Mouse (Mus musculus) forebrain, embryonic 13.5 days (tissue): Measurements from ENCODE around the gene Irak2. TPM values are rescaled to one million over a fixed set of nuclear protein-coding genes. Genes with fewer than 3 reads are reported as not detected.
"Not testable (repeated sequence)": the region's sequence is repeated elsewhere in the genome, so short reads cannot be mapped to it uniquely, and the experiment has no call there.

Experiments used
- ATAC-seq: fragments of 200-750 bp; cut with Nextera tagmentation; 2 replicates; pipeline ENCODE4 v1.8.0; 2017
- H3K27ac ChIP-seq: fragments of 300-500 bp; sonication (generic); 2 replicates; pipeline ENCODE4 v1.5.1; 2015; ENCODE audit warnings: inconsistent platforms, mild to moderate bottlenecking, moderate library complexity
- H3K27me3 ChIP-seq: fragments of 300-500 bp; sonication (generic); 2 replicates; pipeline ENCODE4 v1.6.1; 2015; ENCODE audit warnings: mild to moderate bottlenecking, inconsistent platforms
- H3K36me3 ChIP-seq: fragments of 300-500 bp; sonication (generic); 2 replicates; pipeline ENCODE4 v1.6.1; 2015; ENCODE audit warnings: mild to moderate bottlenecking, inconsistent platforms; ENCODE audit not compliant: poor library complexity, severe bottlenecking
- H3K4me1 ChIP-seq: fragments of 300-500 bp; sonication (generic); 2 replicates; pipeline ENCODE4 v1.6.1; 2015; ENCODE audit warnings: inconsistent platforms
- H3K4me2 ChIP-seq: fragments of 300-500 bp; sonication (generic); 2 replicates; pipeline ENCODE4 v1.6.1; 2015; ENCODE audit warnings: inconsistent platforms, mild to moderate bottlenecking, moderate library complexity
- H3K4me3 ChIP-seq: fragments of 300-500 bp; sonication (generic); 2 replicates; pipeline ENCODE4 v1.5.1; 2015; ENCODE audit warnings: mild to moderate bottlenecking, inconsistent platforms
- H3K9ac ChIP-seq: fragments of 300-500 bp; sonication (generic); 2 replicates; pipeline ENCODE4 v1.6.1; 2015; ENCODE audit warnings: mild to moderate bottlenecking, inconsistent platforms
- H3K9me3 ChIP-seq: fragments of 300-500 bp; sonication (generic); replicated peaks from 2 replicates; pipeline ENCODE4 v1.6.1; 2016; ENCODE audit warnings: inconsistent platforms
- WGBS: fragments of 180-500 bp; shearing (Covaris S2); methylation state at CpG from one replicate; pipeline ENCODE4 v1.1.7; 2015; 5-methylcytosine and 5-hydroxymethylcytosine counted together
- polyA plus RNA-seq: library from polyadenylated mRNA; unstranded; fragments of >200 nt; fragmentation: Nextera tagmentation; extraction: Ambion mirVana; gene quantifications from 2 replicates; pipeline ENCODE4 v1.2.1, GENCODE M21; 2015

Irak2 gene
- polyA plus RNA-seq, 1 experiment from 2014 or later, result 0.96 TPM

DNA sequence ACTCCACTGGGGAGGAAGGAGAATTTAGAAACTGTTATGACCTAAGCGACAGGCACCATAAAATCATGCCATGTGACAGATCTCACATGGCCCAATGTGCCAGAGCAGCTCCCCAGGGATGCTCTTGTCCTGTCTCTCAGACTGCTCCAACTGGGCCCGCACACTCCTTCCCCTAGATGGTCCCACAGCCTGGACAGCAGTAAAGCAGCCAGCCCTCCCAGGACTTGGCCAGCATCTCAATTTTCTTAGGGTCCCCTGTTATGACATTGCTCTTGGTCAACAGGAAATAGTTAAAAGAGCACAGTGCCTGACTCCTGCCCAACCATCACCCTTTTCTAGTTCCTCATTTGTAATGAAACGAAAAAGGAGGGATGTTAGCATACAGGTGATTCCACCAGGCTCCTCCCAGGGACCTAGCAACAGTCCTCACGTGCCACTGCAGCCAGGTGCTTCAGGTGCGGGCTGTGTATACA is 54.4 kb downstream of the Irak2 start:
- Histone ChIP-seq H3K27ac (no peak overlapping the region), H3K9me3 (no peaks in the 10 kb centered on the region), H3K4me3 (no peak overlapping the region), H3K36me3 (no peaks in the 10 kb centered on the region), H3K27me3 (no peaks in the 10 kb centered on the region), H3K4me2 (no peak overlapping the region), H3K9ac (no peak overlapping the region), H3K4me1 (peaks cover 7% of the 10 kb centered on the region)
- no peak for ATAC-seq
- WGBS, result 84% methylated on average over 5 of the region's 5 CpGs

DNA sequence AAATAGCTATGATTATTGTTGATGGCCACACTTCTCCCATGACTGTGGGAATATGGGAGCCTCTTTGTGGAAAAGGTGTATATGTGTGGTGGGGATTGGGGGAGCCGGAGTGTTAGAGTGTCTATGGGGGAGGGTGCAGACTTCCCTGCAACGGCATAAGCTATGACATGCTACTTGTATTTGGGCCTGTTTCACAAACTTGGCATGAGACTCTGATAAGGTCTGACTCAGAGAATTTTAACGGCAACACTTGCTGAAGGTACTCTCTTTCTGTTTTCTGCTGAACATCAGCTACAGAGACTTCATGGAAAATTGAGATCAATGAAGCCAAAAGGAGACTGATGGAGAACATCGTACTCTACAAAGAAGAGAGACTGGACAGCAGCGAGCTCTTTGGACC is 55.1 kb downstream of the Irak2 start:
- H3K4me1 ChIP-seq, result peaks cover 14% of the 10 kb centered on the region
- H3K4me3 ChIP-seq, result no peak overlapping the region
- no peaks in the 10 kb centered on the region for H3K36me3 ChIP-seq
- H3K27ac ChIP-seq, result no peak overlapping the region
- WGBS, result 93% methylated on average over 5 of the region's 5 CpGs
- no peak for ATAC-seq
- H3K9ac ChIP-seq, result no peak overlapping the region
- no peaks in the 10 kb centered on the region for H3K27me3 ChIP-seq
- H3K4me2 ChIP-seq, result no peak overlapping the region
- H3K9me3 ChIP-seq, result no peaks in the 10 kb centered on the region

DNA sequence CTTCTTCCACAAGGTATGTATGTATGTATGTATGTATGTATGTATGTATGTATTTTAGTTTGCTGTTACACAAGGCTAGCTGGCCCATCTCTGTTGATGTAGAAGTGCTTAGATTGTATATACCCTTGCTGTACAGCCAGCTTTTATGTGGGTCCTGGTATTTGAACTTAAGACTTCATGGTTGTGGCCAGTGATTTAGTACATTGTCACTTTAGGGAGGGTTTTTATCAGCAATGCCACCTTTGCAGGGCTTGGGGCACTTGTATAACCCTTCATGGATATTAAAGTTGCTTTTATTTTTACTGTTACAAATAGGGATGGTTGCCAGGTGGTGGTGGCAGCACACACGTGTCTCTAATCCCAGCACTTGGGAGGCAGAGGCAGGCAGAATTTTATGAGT is 56.9 kb downstream of the Irak2 start:
- Histone ChIP-seq H3K4me1 (peaks cover 33% of the 10 kb centered on the region), H3K27me3 (no peaks in the 10 kb centered on the region)

DNA sequence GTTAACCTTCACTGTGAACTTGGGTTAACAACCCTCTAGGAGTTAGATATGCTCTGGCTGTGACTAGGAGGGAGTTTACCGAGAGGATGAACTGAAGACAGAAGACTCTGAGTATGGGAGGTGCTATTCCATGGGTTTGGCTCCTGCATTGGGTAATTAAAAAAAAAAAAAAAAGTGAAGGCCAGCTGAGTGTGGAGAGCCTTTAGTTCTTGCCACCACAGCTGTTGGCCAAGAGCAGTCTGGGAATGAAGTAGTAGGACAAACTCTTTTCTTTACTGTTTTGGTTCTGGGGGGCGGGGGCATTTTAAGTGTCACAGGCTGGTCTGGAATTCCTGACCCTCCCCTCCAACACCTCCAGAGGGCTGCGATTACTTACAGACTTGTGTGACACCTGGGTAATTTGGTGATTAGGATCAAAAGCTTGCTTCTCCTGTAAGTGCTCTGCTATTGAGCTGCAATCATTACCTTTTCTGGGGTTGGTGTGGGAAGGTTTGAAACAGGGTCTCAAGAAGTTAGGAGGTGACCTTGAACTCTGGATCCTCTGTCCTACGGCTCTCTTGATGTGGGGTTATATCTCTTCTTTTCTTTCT is 57.6 kb downstream of the Irak2 start:
- no peaks in the 10 kb centered on the region for H3K9me3 ChIP-seq
- H3K27me3 ChIP-seq, result no peaks in the 10 kb centered on the region
- WGBS, result 88% methylated on average over 4 of the region's 4 CpGs
- H3K4me1 ChIP-seq, result peaks cover 34% of the 10 kb centered on the region
- H3K4me3 ChIP-seq, result peak overlapping the region; percentile 73
- H3K4me2 ChIP-seq, result peak overlapping the region; percentile 98
- no peak overlapping the region for H3K27ac ChIP-seq
- H3K9ac ChIP-seq, result no peak overlapping the region
- ATAC-seq, result no peak
- peaks cover 10% of the 10 kb centered on the region; the same call in 1 of the 2 replicates for H3K36me3 ChIP-seq

More for the DNA sequence above, 56.9 kb downstream of the Irak2 start:
- Histone ChIP-seq H3K27ac (no peak overlapping the region), H3K4me2 (no peak overlapping the region), H3K9me3 (no peaks in the 10 kb centered on the region), H3K9ac (no peak overlapping the region), H3K4me3 (no peak overlapping the region), H3K36me3 (peaks cover 7% of the 10 kb centered on the region; the same call in 1 of the 2 replicates)
- WGBS, result 61% methylated on average over 1 of the region's 1 CpGs
- ATAC-seq, result no peak

DNA sequence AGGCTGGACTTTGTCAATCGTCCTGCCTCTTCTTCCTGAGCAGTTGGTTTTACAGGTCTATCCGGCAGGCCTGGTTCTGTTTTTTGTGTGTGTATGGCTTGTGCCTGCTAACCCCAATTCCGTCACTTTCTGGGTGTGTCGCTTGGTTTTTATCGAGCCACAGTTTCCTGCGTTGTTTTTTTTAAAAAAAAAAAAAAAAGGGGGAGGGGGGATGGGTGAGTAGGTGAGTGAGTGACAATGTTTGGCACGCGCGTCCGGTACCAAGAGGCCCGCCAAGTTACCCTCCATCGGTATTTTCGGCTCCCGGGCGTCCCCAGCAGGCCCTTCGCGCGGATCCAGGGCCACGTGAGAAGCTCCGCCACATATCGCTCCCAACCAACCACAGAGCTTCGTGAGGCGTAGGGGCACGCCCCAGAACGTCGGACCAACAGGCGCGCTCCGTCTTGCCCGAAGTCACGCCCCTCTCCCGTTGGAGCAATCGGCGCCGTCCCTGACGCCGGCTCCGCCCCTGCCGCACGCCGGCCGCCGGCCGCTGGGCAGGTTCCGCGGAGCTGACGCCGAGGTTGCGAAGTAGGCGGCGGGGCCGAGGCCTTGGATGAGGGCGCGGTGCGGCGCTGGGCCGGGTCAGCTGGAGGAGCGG is 58.4 kb downstream of the Irak2 start, which contains the start of gene Tatdn2:
Gene Tatdn2, plus strand, starts transcription at position 469 of the 640 bp plus-strand sequence.
- Histone ChIP-seq H3K36me3 (peaks cover 16% of the 10 kb centered on the region), H3K4me1 (peaks cover 34% of the 10 kb centered on the region), H3K9me3 (no peaks in the 10 kb centered on the region), H3K4me3 (peak within 1 kb of the TSS; percentile 73), H3K27me3 (no peaks in the 10 kb centered on the region), H3K4me2 (peak within 1 kb of the TSS; percentile 98), H3K9ac (peak within 1 kb of the TSS; percentile 84), H3K27ac (peak within 1 kb of the TSS; percentile 80)
- under 1% methylated on average over 39 of the region's 58 CpGs for WGBS
- ATAC-seq, result peak; percentile 100

DNA sequence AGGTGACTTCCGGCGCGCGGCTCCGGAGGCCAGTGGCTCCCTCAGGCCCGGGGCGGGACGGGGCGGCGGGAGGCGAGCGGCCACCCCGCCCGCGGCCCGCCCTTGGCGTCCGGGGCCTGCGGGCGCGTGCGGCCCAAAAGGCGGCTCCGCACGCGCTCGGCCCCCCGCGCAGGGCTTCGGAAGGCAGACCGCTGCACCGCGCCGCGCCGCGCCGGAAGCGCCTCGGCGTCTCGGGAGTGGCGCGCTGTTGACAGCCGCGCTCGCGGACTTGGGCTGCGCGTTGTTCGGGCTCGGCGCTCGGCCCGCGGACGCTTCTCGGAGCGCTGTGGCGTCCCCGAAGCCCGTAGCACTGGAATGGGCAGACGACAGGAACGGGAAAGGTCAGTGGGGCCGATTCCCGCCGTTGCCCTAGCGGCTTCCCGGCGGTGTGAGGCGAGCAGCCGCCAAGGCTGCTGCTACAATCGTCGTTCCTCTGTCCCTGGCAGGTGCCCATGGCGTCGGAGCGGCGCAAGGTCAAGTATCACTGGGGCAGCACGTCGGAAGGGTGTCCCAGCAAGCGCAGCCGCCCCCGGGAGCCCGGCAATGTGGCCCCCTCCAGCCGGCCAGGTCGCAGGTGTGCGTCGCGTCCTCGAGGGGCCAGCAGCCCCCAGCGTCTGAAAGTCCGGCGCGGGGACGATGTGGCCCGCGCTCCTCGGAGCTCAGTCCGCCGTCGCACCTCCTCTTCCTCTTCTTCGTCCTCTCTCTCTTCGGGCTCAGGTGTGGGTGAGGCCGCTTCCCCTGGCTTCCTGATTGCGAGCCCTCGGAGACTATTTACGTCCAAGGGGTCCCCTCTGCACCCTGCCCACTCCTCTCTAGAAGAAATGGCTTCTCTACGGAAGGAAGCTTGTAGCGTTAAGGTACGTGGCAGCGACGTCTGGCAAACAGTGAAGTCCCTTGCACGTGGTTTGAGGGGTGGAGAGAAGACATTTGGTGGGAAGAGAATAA is 59.2 kb downstream of the Irak2 start:
- ATAC-seq, result peak; percentile 76; the same call in 1 of the 2 replicates
- H3K4me2 ChIP-seq, result peak overlapping the region; percentile 98
- H3K36me3 ChIP-seq, result peaks cover 25% of the 10 kb centered on the region
- H3K27me3 ChIP-seq, result no peaks in the 10 kb centered on the region
- WGBS, result under 1% methylated on average over 105 of the region's 113 CpGs
- peak overlapping the region; percentile 84 for H3K9ac ChIP-seq
- peak overlapping the region; percentile 80 for H3K27ac ChIP-seq
- H3K4me1 ChIP-seq, result peaks cover 34% of the 10 kb centered on the region
- H3K4me3 ChIP-seq, result peak overlapping the region; percentile 73
- H3K9me3 ChIP-seq, result no peaks in the 10 kb centered on the region

DNA sequence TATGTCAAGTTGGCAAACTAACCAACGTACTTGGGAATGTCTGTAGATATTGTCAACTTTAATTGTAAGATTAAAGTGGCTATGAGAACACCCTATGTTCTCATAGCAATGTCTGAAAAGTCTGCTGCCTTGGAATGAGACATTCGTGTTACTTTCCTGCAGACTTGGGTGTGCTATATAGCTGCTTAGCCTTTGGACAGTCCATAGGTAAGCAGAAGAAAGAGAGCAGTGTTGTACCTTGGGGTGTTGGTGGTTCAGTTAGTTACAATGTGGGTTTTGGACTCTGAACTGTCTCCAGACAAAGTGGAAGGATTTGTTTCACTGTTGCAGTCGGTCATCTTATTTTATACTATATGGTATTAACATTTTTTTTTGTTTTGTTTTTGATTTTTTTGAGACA is 74.5 kb downstream of the Irak2 start:
- Histone ChIP-seq H3K4me3 (no peak overlapping the region), H3K4me2 (no peak overlapping the region), H3K4me1 (no peaks in the 10 kb centered on the region), H3K27me3 (no peaks in the 10 kb centered on the region), H3K9me3 (no peaks in the 10 kb centered on the region), H3K27ac (no peak overlapping the region), H3K9ac (no peak overlapping the region), H3K36me3 (peaks cover 97% of the 10 kb centered on the region)
- ATAC-seq, result no peak
- WGBS, result 93% methylated on average over 3 of the region's 3 CpGs

DNA sequence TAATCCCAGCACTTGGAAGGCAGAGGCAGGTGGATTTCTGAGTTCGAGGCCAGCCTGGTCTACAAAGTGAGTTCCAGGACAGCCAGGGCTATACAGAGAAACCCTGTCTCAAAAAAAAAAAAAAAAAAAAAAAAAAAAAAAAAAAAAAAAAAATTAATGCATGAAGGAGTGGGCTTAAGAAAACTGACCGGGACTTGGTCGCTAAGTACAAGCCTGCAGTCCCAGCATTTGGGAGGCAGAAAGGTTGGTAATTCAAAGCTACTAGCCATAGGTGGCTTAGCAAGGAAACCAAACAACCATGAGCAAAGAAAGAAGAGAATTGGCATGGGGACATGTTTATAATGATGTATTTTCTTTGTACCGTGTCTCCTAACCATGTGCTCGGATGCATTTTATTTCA is 75.1 kb downstream of the Irak2 start:
- H3K4me1 ChIP-seq, H3K27ac ChIP-seq, H3K9ac ChIP-seq, H3K9me3 ChIP-seq, H3K27me3 ChIP-seq, H3K4me3 ChIP-seq, H3K4me2 ChIP-seq, ATAC-seq: not testable (repeated sequence)
- WGBS, result 92% methylated on average over 5 of the region's 5 CpGs
- peaks cover 95% of the 10 kb centered on the region for H3K36me3 ChIP-seq

DNA sequence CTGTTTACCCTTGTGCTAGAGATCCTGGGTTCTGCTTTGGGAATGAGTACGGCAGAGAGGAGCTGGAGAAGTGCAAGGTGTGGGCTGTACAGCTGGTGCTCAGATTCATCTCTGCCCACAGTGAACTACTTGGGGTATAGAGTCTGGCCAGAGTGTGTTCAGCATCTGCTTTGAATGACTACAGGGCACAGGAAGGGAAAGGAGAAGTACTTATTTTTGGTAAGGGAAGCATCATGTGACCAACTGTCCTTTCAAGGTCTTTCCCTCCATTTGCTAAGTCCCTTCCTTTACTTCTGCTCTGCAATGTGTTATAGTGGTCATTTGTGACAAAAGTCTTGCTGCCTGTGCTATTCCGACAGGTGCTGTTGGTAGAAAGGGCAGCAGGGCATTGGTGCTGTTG is 76.0 kb downstream of the Irak2 start:
- no peaks in the 10 kb centered on the region for H3K9me3 ChIP-seq
- 93% methylated on average over 2 of the region's 2 CpGs for WGBS
- no peak overlapping the region for H3K9ac ChIP-seq
- no peak overlapping the region for H3K27ac ChIP-seq
- no peaks in the 10 kb centered on the region for H3K27me3 ChIP-seq
- H3K4me2 ChIP-seq, result no peak overlapping the region
- no peak for ATAC-seq
- peaks cover 95% of the 10 kb centered on the region for H3K36me3 ChIP-seq
- no peaks in the 10 kb centered on the region for H3K4me1 ChIP-seq
- no peak overlapping the region for H3K4me3 ChIP-seq

DNA sequence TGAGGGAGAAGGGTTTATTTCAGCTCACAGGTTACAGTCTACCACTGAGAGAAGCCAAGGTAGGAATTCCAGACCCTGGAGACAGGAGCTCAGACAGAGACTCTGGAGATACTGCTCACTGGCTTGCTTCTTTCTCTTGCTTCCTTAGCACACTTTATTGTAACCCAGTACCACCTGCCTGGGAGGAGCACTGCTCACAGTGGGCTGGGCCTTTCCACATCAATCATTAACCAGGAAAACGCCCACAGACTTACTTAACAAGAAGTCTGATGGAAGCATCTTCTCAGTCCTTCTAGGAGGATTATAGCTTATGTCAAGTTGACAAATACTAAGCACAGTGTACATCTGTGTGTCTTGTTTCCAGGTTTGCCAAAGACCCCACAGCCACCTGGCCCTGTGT is 76.5 kb downstream of the Irak2 start:
- H3K9me3 ChIP-seq, result no peaks in the 10 kb centered on the region
- ATAC-seq, result no peak
- H3K27me3 ChIP-seq, result no peaks in the 10 kb centered on the region
- peaks cover 95% of the 10 kb centered on the region for H3K36me3 ChIP-seq
- WGBS, result 83% methylated on average over 1 of the region's 1 CpGs
- H3K4me3 ChIP-seq, result no peak overlapping the region
- H3K27ac ChIP-seq, result no peak overlapping the region
- H3K9ac ChIP-seq, result no peak overlapping the region
- H3K4me2 ChIP-seq, result no peak overlapping the region
- no peaks in the 10 kb centered on the region for H3K4me1 ChIP-seq

DNA sequence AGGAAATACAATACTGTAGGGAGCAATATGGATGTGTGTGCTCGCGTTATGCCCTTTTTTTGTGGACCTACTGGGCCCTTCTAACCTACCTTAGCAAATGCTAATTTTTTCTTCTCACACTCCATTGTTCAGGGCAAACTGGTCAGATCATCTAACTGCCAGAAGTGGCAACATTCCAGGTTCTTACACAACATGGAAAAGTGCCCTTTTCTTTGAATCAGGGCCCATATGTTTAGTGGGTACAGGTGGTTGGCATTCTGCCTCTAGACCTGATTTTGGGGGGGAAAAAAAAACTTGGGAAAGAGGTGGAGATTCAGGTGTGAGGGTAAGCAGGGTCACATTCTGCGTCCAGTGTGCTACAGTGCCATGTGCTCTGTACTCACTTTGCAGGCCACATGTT is 79.3 kb downstream of the Irak2 start:
- 94% methylated on average over 3 of the region's 3 CpGs for WGBS
- Histone ChIP-seq H3K36me3 (peaks cover 89% of the 10 kb centered on the region), H3K4me3 (no peak overlapping the region), H3K4me2 (no peak overlapping the region), H3K9ac (no peak overlapping the region), H3K9me3 (no peaks in the 10 kb centered on the region), H3K4me1 (no peaks in the 10 kb centered on the region), H3K27ac (no peak overlapping the region), H3K27me3 (no peaks in the 10 kb centered on the region)
- ATAC-seq, result no peak

DNA sequence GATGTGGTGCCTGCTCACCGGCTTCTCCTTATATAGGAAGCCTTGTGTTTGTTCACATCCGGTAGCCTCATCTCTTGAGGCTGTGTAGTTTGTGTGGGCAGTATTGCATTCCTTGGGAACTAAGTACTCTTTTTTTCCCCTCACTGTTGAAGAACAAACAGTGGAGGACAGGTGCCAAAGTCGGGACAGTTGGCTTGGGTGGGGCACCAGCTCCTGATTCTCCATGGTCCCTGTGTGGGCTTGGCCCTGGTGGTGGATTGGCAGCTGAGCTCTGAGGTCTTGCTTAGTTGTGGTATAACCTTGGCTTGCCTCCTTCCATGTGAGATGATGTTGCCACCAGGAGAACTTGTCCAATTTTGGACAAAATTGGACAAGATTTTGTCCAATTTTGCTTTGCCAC is 81.6 kb downstream of the Irak2 start, which contains the start of gene Ghrl:
Gene Ghrl, minus strand, starts transcription at position 3 of the 400 bp plus-strand sequence.
- no peak within 1 kb of the TSS for H3K9ac ChIP-seq
- H3K27me3 ChIP-seq, result no peaks in the 10 kb centered on the region
- H3K36me3 ChIP-seq, result peaks cover 88% of the 10 kb centered on the region
- no peak within 1 kb of the TSS for H3K27ac ChIP-seq
- H3K4me1 ChIP-seq, result no peaks in the 10 kb centered on the region
- no peak within 1 kb of the TSS for H3K4me3 ChIP-seq
- 95% methylated on average over 3 of the region's 3 CpGs for WGBS
- no peaks in the 10 kb centered on the region for H3K9me3 ChIP-seq
- ATAC-seq, result no peak
- H3K4me2 ChIP-seq, result no peak within 1 kb of the TSS
